12 mouse cellular contexts compared by ENCODE assay signal in genomic region chr11:103074796-103075323, GRCm38 (mm10). TPM values are rescaled to one million over a fixed set of nuclear protein-coding genes. Genes with fewer than 3 reads are reported as not detected.
A peak's percentile ranks its signal among the peaks of the same experiment; 100 is the strongest.
DNase-seq lines count a peak whose midpoint lies in the region; ATAC-seq and TF ChIP-seq lines count a peak whose summit lies in the region.
"Had no signal": no experiment of that assay in that cellular context is flagged by ENCODE, and none has a peak within 500 bp of the region (broad histone marks: within the 10 kb centered on the region; RNA-seq: fewer than 3 reads in every experiment).

No protein-coding gene starts in this region.

- H3K9ac ChIP-seq in heart, embryonic 13.5 days: peak overlapping the region; percentile 65
- H3K9ac ChIP-seq in limb, embryonic 13.5 days: 0 out of 2 replicates have a peak overlapping the region, but pooled peaks have one; percentile 19
- H3K9ac ChIP-seq in kidney, embryonic 15.5 days: no peak overlapping the region

- intact Hi-C loops in heart, postnatal 25 days (cut with DNase I): no loop called here

- H3K27me3 ChIP-seq in heart, embryonic 13.5 days (replicated peaks): peaks cover 5% of the 10 kb centered on the region
- H3K27me3 ChIP-seq in E14TG2a.4 (ENCODE audit: insufficient read depth, low read length): peaks cover 11% of the 10 kb centered on the region
- H3K27me3 ChIP-seq in limb, embryonic 13.5 days: peaks cover 22% of the 10 kb centered on the region
- H3K27me3 ChIP-seq in kidney, embryonic 15.5 days: peaks cover 13% of the 10 kb centered on the region

- H3K9me3 ChIP-seq in heart, embryonic 13.5 days: no peaks in the 10 kb centered on the region
- no peaks in the 10 kb centered on the region for H3K9me3 ChIP-seq in E14TG2a.4 (ENCODE audit: low read length)
- H3K9me3 ChIP-seq in limb, embryonic 13.5 days: no peaks in the 10 kb centered on the region
- H3K9me3 ChIP-seq in kidney, embryonic 15.5 days (replicated peaks): no peaks in the 10 kb centered on the region

- H3K4me3 ChIP-seq in heart, embryonic 13.5 days: 0 out of 2 replicates have a peak overlapping the region, but pooled peaks have one; percentile 10
- peak overlapping the region; percentile 49; the same call in 1 of the 2 replicates for H3K4me3 ChIP-seq in E14TG2a.4 (replicated peaks; ENCODE audit: low read length)
- no peak overlapping the region for H3K4me3 ChIP-seq in limb, embryonic 13.5 days
- no peak overlapping the region for H3K4me3 ChIP-seq in kidney, embryonic 15.5 days (replicated peaks)

- no peak for ATAC-seq in heart, embryonic 13.5 days (ENCODE audit: extremely low read depth, insufficient number of reproducible peaks, low FRiP score, low TSS enrichment)
- no peak for ATAC-seq in limb, embryonic 13.5 days (ENCODE audit: low FRiP score, low read depth)
- ATAC-seq in inflammation-experienced regulatory T-cells, adult 6 months: no peak
- ATAC-seq in kidney, embryonic 15.5 days (replicated peaks; ENCODE audit: low FRiP score): no peak

- peak overlapping the region; percentile 39; the same call in 1 of the 2 replicates for H3K4me2 ChIP-seq in heart, embryonic 13.5 days
- H3K4me2 ChIP-seq in limb, embryonic 13.5 days (replicated peaks): no peak overlapping the region
- H3K4me2 ChIP-seq in kidney, embryonic 15.5 days: no peak overlapping the region

- 0 out of 2 replicates have a peak overlapping the region, but pooled peaks have one; percentile 9 for H3K27ac ChIP-seq in heart, embryonic 13.5 days (replicated peaks)
- no peak overlapping the region for H3K27ac ChIP-seq in limb, embryonic 13.5 days
- no peak overlapping the region for H3K27ac ChIP-seq in kidney, embryonic 15.5 days

- peaks cover 62% of the 10 kb centered on the region for H3K36me3 ChIP-seq in heart, embryonic 13.5 days
- H3K36me3 ChIP-seq in E14TG2a.4 (ENCODE audit: insufficient read depth, low read length): peaks cover 73% of the 10 kb centered on the region
- H3K36me3 ChIP-seq in limb, embryonic 13.5 days: peaks cover 19% of the 10 kb centered on the region
- H3K36me3 ChIP-seq in kidney, embryonic 15.5 days: peaks cover 18% of the 10 kb centered on the region

- no peak for DNase-seq in heart, postnatal 25 days (ENCODE audit: low spot score)
- DNase-seq in 3134 (ENCODE audit: extremely low read depth, insufficient read length, low spot score): peak; percentile 18
- DNase-seq in layer of hippocampus, postnatal 10 days (ENCODE audit: low spot score in 2 of 2): no peak
- DNase-seq: cerebellum, postnatal 14 days; kidney, adult 2 months; thymus, adult 2 months had no signal

- TF ChIP-seq CTCF in E14TG2a.4 (conservative IDR thresholded peaks at IDR 0.05; ENCODE audit: low read length): no peak

- peaks cover 30% of the 10 kb centered on the region for H3K4me1 ChIP-seq in heart, embryonic 13.5 days
- H3K4me1 ChIP-seq in E14TG2a.4 (replicated peaks; ENCODE audit: low read depth, low read length): peaks cover 49% of the 10 kb centered on the region
- H3K4me1 ChIP-seq in limb, embryonic 13.5 days: peaks cover 4% of the 10 kb centered on the region; the same call in 1 of the 2 replicates
- peaks cover 11% of the 10 kb centered on the region; the same call in 1 of the 2 replicates for H3K4me1 ChIP-seq in kidney, embryonic 15.5 days

- 17% methylated on average over 10 of the region's 10 CpGs for WGBS in heart, embryonic 13.5 days
- 21% methylated on average over 10 of the region's 10 CpGs for WGBS in limb, embryonic 13.5 days
- WGBS in kidney, embryonic 15.5 days: 30% methylated on average over 10 of the region's 10 CpGs

RNA-seq across cellular contexts. Expression of gene Plcd3, which starts 26.6 kb away (rescaled TPM):
- 7.8 and 8.7 TPM in 2 replicates for polyA plus RNA-seq in heart, embryonic 13.5 days (2015; fragmentation: Nextera tagmentation; extraction: Ambion mirVana)
- total RNA-seq in heart, postnatal 25 days (2021): 10 to 100 TPM; 14.7 to 16.3 TPM
- polyA plus RNA-seq in limb, embryonic 13.5 days (2015; fragmentation: Nextera tagmentation; extraction: Ambion mirVana): 4.8 and 5.1 TPM in 2 replicates
- polyA plus RNA-seq in inflammation-experienced regulatory T-cells, adult 6 months (2017; shearing (Covaris generic)): not detected
- 6.2 and 6.4 TPM in 2 replicates for polyA plus RNA-seq in kidney, embryonic 15.5 days (2015; fragmentation: Nextera tagmentation; extraction: Ambion mirVana)
- 10 to 100 TPM; 13.4 to 13.7 TPM for total RNA-seq in layer of hippocampus, postnatal 10 days (2021)
- total RNA-seq: monocyte, adult 5-6 weeks had no signal

RNA-seq across cellular contexts. Expression of gene Acbd4, which starts 26.6 kb away (rescaled TPM):
- polyA plus RNA-seq in heart, embryonic 13.5 days (2015; fragmentation: Nextera tagmentation; extraction: Ambion mirVana): 12.0 and 14.3 TPM in 2 replicates
- total RNA-seq in heart, postnatal 25 days (2021): 10 to 100 TPM; 36.7 to 39.0 TPM
- 14.4 and 17.2 TPM in 2 replicates for polyA plus RNA-seq in limb, embryonic 13.5 days (2015; fragmentation: Nextera tagmentation; extraction: Ambion mirVana)
- polyA plus RNA-seq in inflammation-experienced regulatory T-cells, adult 6 months (2017; shearing (Covaris generic)): 10 to 100 TPM; 21.5 to 28.5 (median 25.4) TPM
- polyA plus RNA-seq in kidney, embryonic 15.5 days (2015; fragmentation: Nextera tagmentation; extraction: Ambion mirVana): 19.4 and 25.3 TPM in 2 replicates
- 10 to 100 TPM; 63.1 to 66.1 TPM for total RNA-seq in layer of hippocampus, postnatal 10 days (2021)

RNA-seq across cellular contexts. Expression of gene Hexim1, which starts 41.2 kb away (rescaled TPM):
- polyA plus RNA-seq in heart, embryonic 13.5 days (2015; fragmentation: Nextera tagmentation; extraction: Ambion mirVana): 2.8 and 3.0 TPM in 2 replicates
- total RNA-seq in heart, postnatal 25 days (2021): 10 to 100 TPM; 17.5 to 18.8 TPM
- polyA plus RNA-seq in limb, embryonic 13.5 days (2015; fragmentation: Nextera tagmentation; extraction: Ambion mirVana): 5.1 and 5.6 TPM in 2 replicates
- 1 to 10 TPM; 3.0 to 3.7 (median 3.5) TPM for polyA plus RNA-seq in inflammation-experienced regulatory T-cells, adult 6 months (2017; shearing (Covaris generic))
- polyA plus RNA-seq in kidney, embryonic 15.5 days (2015; fragmentation: Nextera tagmentation; extraction: Ambion mirVana): 5.0 and 5.5 TPM in 2 replicates
- 10 to 100 TPM; 38.0 to 38.7 TPM for total RNA-seq in layer of hippocampus, postnatal 10 days (2021)

RNA-seq across cellular contexts. Expression of gene Dcakd, which starts 46.7 kb away (rescaled TPM):
- 95.9 and 101 TPM in 2 replicates for polyA plus RNA-seq in heart, embryonic 13.5 days (2015; fragmentation: Nextera tagmentation; extraction: Ambion mirVana)
- 10 to 100 TPM; 83.5 to 84.3 TPM for total RNA-seq in heart, postnatal 25 days (2021)
- 197 and 201 TPM in 2 replicates for polyA plus RNA-seq in limb, embryonic 13.5 days (2015; fragmentation: Nextera tagmentation; extraction: Ambion mirVana)
- 10 to 100 TPM; 19.9 to 27.5 (median 25.4) TPM for polyA plus RNA-seq in inflammation-experienced regulatory T-cells, adult 6 months (2017; shearing (Covaris generic))
- polyA plus RNA-seq in kidney, embryonic 15.5 days (2015; fragmentation: Nextera tagmentation; extraction: Ambion mirVana): 165 and 187 TPM in 2 replicates
- 100 to 1,000 TPM; 117 to 118 TPM for total RNA-seq in layer of hippocampus, postnatal 10 days (2021)

RNA-seq across cellular contexts. Expression of gene Nmt1, which starts 46.9 kb away (rescaled TPM):
- 39.7 and 47.3 TPM in 2 replicates for polyA plus RNA-seq in heart, embryonic 13.5 days (2015; fragmentation: Nextera tagmentation; extraction: Ambion mirVana)
- total RNA-seq in heart, postnatal 25 days (2021): 10 to 100 TPM; 65.2 to 66.1 TPM
- polyA plus RNA-seq in limb, embryonic 13.5 days (2015; fragmentation: Nextera tagmentation; extraction: Ambion mirVana): 49.6 and 53.2 TPM in 2 replicates
- polyA plus RNA-seq in inflammation-experienced regulatory T-cells, adult 6 months (2017; shearing (Covaris generic)): 100 to 1,000 TPM in 2 of 3 experiments, 10 to 100 TPM in 1; 63.6 to 113 (median 106) TPM
- 59.2 and 63.2 TPM in 2 replicates for polyA plus RNA-seq in kidney, embryonic 15.5 days (2015; fragmentation: Nextera tagmentation; extraction: Ambion mirVana)
- total RNA-seq in layer of hippocampus, postnatal 10 days (2021): 10 to 100 TPM; 79.7 to 87.3 TPM

Comparison
In these comparisons a context has a peak if more than half of its experiments do, and no peak if none do; other contexts are left out.
1. H3K4me3 ChIP-seq: peak in heart, embryonic 13.5 days (single experiment) and E14TG2a.4 (single experiment); none in limb, embryonic 13.5 days (single experiment) and kidney, embryonic 15.5 days (single experiment).